Mouse (Mus musculus) c-Kit-negative CD71-positive TER-119-positive erythroid progenitor cells, embryonic 14.5 days (primary cell): ENCODE data around the gene Commd1.

Experiments used
- DNase-seq: peaks from one replicate; pipeline ENCODE4 v3.0.0-alpha.2; 2013; ENCODE audit warnings: low read depth, low spot score

Gene Commd1

DNA sequence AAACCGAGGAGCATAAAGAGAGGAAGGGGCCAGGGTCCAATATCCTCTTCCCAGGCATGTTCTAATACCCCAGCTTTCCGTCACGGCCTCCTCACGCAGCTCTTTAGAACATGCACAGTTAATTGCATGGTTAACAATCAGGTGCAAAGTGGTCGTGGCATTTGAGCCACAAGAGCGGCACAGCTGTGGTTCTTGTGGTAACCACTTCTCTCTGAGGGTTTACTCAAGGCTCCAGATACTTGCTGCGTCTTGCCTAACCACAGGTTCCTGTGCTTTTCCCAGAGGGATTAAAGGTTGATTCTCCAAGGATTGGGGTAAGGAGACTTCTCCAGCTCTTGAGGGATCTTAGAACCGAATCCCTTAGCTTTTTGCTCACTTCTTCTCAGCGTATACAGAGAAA lies 90.9 kb downstream of the Commd1 start:
- no peak for DNase-seq

DNA sequence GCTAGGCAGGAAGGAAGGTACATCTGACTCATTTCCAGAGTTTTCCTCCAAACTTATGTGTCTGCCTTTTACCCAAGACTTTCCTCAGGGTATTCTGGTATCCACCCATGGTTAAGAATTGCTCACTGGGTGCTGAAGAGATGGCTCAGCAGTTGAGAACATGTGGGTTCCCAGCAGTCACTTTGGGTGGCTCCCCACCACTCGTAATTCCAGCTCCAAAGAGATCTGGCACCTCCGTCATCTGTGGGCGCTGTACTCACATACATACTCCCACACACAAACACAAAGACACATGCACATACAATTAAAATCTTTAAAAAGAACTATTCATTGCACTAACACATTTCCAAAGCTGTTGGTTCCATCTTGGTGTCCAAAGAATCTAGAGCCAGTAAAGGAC lies 93.0 kb downstream of the Commd1 start:
- DNase-seq, result no peak

DNA sequence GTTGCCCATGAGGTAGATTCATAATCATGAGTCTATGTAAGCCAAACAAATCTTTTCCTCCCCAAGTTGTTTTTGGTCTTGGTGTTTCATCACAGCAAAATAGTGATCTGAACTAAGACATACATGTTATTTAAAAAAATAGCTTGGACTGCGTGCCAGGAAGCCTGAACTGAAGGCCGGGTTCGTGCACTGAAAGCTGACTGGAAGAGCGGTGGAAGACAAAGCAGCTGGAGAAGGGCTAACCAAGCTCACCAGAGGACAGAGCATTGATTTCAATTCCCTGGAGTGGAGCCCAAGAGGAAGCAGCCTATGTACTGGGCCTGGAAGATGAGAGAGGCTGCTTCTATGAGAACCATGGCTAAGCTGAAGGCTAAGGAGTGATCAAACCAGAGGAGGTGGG lies 95.2 kb downstream of the Commd1 start:
- DNase-seq, result no peak

DNA sequence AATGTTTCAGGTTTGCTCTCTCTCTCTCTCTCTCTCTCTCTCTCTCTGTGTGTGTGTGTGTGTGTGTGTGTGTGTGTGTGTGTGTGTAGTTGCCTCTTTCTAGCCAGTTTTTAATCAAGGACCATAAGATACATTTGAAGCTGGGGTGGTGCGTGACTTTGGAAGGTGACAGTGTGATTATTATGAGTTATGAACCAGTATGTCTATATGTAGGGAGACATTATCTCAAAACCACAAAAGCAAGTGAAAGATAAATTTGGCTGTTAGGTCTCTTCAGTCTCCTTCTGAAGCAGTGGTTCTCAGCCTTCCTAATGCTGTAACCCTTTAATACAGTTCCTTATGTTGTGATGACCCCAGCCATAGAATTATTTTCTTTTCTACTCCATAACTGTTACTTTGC lies 96.8 kb downstream of the Commd1 start:
- no peak for DNase-seq

DNA sequence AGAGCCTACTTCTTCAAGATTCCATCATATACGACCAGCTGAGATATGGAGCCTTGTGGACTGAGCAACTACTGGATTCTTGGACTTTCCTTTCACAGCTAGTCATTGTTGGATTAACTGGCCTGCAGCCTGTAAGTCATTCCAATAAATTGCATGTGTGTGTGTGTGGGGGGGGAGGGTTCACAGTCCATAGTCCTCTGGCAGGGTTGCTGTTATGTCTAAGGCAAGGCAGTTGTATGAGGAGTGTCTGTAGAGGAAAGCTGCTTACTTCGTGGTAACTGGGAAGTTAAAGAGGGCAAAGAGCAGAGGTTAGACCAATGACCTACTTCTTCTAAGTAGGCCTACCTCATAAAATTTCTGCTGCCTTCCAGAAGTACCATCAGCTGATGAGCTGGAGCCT lies 98.5 kb downstream of the Commd1 start:
- DNase-seq, result no peak

DNA sequence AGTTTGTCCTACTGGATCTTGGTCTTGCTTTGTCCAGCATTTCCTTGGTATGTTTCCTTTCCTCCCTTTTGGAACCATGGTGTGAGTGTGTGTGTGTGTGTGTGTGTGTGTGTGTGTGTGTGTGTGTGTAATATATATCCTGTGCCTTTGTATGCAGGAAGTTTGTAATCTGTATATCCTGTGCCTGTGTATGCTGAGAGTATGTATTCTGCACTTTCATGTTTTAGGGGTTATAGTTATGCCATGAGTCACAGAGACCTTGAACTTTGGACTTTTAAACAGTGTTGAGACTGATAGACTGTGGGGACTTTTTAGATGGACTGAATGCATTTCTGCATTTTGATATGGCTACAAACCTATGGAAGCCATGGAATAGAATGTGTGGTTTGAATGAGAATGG lies 99.3 kb downstream of the Commd1 start:
- DNase-seq, result no peak

DNA sequence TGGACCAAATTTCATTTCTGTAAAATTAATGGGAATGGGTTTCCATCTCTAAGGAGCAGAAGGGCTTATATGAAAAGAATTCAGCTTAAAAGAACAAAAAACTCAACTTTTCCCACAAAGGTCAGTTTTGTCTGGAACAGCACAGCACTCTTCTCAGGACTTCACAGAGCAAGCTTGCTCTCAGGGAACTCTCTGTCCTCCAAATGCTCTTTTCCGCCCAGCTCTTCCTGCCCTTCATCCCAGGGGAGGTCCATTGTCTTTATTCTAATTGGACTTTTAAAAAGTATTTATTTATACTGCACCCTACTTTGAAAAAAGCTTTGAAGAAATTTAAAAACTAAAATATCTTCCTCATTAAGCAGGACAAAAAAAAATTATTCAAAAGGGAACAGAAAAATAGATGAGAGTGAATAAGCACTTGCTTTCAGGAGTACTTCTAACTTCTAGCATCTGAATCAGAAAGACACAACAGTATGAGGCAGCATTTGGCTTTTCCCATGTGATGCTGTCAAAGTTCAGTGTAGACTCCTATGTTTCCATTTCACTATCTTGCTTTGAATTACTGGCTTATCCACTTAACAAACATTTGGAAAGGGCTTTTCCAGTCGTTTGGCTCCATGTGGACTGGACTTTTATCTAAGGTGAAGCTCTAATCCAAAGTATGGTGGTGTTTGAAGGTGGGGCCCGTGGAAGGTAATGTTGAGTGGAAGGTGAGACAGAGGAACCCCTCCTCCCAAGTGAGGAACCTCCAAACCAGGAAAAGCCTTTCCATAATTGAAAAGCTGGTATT lies 101.6 kb downstream of the Commd1 start:
- DNase-seq, result no peak

DNA sequence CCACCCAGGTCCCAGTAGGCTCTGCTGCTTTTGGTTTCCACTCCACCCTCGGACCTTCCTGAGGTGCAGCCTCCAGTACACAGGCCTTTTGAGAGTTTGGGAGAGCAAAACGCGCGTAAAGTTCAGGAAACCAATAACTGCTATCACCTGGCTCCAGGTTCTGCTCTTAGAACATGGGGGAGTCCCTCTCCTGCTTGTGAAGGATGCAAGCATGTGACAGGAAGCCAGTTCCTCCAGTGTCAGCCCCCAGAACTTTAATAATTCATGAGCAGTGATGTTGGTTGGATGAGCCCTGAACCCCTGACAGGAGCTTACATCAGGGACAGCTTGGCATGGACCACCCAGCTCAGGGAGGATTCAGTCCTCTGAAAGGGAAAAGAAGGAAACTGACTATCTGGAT lies 102.5 kb downstream of the Commd1 start:
- no peak for DNase-seq

DNA sequence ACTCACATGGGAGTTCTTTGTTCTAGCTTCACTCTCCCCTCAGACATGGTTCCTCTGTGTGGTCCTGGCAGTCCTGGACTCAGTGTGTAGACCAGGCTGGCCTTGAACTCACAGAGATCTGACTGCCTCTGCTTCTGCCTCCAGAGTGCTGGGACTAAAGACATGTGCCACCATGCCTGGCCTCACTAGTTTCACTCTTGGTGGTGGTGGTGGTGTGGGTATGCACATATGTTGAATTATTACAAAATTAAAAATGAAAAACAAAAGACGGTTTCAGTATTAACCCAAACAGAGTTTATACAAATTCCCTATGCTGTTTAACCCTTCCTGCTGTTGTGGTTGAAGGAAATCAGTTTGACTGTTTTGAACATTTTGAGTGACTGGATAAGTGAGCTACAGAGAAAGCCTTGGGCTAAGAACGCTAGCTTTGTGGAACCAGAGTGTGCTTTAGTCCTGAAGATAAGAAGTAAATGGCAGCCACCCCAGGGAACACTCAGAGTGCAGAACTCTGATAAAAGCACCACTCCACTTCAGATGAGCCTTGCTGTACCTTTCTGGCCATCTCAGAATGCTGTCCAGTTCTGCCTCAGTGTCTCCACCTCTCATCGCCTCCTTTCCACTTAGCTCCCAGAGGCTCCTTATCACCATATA lies 105.4 kb downstream of the Commd1 start:
- DNase-seq, result no peak

DNA sequence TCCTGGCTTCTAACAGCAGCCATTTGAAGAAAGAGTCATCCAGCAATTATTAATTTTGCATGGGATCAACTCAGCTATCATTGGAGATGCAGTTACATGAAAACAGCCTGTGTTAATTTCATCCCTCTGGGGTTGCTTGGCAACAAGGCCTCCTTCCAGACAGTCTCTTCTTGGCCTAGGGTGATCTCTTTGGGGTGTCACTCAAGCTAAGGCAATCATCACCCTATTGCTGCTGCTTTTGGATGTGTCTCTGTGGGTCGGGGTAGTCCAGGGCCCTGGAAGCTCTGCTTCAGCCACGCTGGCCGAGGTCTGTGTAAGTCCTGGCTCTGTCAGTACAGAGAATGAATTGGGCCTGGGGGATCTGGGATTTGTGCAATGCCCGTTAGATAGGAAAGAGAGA lies 106.9 kb downstream of the Commd1 start:
- no peak for DNase-seq

DNA sequence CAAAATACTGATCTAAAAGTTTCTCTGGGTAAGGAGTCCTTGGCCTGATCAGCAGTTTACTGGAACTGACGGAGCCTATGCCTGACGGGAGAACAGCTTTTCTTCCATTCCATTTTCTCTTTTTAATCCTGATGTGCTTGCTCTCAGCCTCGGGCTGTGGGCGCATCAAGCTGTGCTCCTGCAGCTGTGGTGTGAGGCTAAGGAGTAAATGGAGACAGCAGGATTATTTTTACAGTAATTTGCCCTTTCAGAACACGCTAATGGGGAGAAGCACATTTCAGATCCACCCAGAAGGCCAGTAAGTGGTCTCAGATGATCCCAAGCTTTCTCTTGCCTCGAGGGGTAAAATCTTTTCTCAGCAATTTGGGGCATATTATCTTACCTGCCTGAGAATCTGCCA lies 107.4 kb downstream of the Commd1 start:
- DNase-seq, result no peak

DNA sequence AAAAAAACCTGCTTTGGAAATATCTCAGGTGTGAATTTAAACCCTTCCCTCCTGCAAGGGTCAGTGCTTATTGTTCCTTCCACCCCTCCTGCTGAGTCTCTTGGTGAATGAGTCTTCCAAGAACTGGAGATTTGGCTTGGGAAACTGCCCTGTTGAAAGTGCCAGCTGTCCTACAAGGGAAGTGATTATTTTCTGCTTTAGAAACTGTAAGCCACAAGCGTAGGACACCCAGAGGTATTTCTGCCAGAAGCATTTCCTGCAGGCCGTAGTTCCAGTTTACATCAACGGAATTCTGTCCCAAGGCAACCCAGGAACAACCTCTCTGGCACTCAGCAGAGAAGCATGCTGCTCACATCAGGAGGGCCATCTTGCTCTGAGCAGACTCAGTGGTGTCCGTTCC lies 108.8 kb downstream of the Commd1 start:
- DNase-seq, result no peak

DNA sequence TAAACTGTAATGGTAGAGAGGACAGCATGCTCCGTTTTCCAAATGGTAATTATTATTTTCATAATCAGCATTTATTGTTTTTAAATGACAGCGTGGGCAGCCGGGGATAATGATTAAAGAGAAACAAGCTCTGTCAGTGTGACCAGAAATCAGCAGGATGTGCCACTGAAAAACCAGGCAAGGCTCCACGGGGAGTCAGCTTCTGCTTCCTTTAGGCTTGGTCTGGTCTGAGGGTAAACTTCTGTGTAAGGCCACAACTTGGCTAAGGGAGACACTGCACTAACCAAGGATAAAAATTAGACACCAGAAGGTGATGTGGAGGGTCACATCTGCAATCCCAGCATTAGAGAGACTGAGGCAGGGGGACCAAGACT lies 109.9 kb downstream of the Commd1 start:
- no peak for DNase-seq

DNA sequence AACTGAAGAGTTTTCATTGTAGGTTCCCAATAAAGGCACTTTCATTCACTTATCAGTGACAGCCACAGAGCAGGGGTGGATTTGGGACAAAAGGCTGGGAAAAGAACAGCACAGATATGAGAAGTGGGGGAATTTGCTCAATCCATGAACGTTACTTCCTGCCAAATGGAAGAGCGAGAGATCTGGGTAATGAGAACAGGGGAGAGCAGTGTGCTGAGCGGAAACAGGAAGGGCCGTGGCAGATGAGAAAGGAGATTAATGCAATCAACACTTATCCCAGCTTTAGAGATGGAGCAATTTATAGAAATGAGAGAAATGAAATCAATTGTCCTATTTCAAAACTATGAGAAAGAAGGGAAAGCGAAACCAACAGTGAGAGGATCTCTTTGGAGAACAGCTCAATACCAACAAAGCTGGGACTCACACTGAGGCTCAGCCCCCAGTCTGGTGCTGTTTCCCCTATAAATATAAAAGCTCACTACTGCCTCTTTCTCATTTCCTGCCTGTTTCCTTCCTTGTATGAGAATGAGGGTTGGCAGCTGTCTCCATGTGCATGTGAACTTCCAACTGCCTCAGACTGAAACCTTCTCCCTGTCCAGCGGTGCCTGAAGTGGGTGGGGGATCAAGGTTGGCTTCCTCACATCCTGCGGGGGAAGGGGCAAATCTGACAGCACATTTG lies 110.4 kb downstream of the Commd1 start:
- no peak for DNase-seq

DNA sequence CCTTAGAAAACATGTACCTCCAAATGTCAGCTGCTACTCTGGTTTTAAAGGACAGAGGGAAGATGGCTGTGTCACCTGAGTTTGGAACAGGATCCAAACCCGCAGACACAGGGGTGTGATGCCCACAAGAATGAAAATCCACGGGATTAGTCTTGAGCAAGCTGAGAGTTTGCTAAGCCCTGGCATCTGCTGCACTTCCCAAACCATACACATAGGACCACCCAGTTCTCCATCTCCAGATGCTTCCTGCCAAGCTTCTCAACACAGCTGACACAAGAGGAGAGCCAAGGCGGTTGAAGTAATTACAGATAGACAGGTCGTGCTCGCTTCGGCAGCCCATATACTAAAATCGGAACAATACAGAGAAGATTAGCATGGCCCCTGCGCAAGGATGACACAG lies 113.6 kb downstream of the Commd1 start:
- no peak for DNase-seq

DNA sequence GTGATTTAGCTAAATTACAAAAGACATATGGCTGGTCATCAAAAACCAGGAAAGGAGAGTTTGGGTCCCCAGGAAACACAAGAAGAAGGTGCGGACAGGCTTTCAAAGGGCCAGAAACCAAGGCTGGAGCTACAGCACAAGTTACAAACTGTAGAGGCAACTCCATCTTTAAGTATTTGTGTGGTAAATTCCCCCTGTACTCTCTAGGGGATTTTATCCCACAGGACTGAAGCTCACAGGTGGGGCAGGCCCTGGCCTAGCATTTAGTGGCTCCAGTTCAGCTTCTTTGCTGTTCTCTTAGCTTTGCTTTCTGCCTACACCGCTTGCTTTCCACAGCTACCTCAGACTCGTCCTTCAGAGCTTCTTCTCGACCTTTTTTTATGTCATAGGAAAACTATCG lies 114.5 kb downstream of the Commd1 start:
- DNase-seq, result no peak

DNA sequence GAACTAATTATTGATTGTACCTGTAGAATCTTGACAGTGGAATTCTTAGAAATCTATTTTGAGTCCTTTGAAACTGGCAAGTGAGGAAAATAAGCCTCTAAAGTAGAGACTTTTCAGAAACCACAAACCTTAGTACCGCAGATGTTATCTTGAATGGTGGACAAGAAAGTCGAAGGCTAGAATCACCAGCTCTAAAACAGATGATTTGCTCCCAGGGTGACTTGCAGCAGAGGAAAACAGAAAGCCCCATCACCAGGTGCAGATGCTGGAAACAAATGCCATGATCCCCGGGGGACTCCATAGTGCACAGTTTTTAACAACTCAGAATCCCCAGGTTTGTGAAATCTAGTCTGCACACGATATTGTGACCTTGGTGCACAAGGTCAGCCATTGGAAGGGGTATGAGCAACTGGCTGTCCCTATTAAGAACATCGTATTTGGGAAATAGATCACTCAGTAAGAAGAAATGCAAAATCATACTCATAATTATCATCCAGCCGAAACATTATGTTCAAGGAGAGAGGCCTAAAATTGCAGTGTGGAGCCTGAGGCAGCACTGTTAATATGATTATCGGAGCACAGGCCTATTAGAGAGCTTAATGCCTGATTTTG lies 116.4 kb downstream of the Commd1 start:
- DNase-seq, result no peak

DNA sequence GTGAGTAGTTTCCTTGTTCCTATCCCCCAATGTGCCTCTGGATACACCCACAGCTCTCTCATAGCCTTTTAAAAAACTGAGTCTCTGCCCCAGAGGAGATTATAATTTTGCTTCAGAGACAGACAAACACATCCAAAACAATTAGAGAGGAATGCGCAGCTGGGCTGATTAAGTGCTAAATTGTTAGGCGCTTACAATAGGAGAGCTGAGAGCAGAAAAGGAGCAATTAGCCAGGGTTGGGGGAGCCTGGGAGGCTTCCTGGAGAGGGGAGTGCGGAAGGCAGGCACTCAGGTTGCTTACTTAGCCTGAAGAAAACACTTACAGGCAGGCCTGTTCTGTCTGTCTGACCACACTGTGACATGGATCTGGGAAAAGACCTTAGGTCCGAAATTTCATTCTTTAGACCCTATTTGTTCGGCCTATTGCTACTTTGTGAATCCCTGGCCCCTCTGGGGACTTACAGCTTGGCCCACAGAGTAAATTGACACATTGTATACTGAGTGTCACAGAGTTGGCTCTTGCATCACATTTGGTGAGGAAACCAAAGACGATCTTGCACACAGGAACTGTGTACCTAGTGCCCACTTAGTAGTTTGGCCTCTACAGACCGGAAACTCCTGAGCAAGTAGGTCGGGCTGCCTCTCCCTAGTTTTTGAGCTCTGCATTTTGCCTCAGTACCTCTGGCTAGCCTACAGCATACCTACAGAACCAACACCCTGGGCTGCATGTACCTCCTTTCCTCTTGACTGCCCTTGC lies 117.7 kb downstream of the Commd1 start:
- DNase-seq, result no peak

DNA sequence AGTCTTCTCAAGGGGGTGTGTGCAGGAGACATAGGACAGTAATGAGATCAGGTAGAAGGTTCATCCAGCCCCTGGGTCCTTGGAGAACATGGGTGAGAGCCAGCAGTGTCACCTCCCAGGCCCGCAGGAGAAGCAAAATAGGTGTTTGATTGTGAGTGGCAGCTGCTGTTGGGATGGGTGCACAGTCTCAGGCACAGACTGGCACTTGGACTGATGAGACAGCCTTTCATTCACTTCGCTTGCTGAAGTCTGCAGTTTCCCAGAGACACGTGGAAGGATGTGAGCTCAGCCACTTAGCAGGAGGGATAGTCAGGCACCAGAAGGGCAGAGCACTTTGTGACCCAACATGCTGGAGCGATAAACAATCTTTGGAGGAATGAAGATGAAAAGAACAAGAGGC lies 118.6 kb downstream of the Commd1 start:
- DNase-seq, result no peak

DNA sequence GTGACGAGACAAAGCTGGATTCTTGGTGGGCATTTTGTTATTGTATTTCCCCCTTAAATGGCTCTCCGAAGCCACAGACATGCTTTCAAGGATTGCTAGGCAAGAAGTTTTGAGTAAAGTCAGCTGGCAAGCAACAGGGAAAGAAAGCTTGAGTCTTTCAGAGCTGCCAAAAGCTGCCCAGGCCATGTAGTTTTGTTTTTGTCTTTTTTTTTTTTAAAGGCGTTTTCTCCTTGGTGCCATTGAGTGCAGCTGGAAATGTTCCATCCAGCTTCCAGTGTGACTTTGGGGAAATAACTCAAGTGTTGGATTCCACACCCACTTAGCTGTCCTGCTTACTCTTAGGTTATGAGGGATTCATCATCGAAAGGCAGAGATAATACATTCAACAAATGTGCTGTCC lies 120.9 kb downstream of the Commd1 start:
- no peak for DNase-seq

DNA sequence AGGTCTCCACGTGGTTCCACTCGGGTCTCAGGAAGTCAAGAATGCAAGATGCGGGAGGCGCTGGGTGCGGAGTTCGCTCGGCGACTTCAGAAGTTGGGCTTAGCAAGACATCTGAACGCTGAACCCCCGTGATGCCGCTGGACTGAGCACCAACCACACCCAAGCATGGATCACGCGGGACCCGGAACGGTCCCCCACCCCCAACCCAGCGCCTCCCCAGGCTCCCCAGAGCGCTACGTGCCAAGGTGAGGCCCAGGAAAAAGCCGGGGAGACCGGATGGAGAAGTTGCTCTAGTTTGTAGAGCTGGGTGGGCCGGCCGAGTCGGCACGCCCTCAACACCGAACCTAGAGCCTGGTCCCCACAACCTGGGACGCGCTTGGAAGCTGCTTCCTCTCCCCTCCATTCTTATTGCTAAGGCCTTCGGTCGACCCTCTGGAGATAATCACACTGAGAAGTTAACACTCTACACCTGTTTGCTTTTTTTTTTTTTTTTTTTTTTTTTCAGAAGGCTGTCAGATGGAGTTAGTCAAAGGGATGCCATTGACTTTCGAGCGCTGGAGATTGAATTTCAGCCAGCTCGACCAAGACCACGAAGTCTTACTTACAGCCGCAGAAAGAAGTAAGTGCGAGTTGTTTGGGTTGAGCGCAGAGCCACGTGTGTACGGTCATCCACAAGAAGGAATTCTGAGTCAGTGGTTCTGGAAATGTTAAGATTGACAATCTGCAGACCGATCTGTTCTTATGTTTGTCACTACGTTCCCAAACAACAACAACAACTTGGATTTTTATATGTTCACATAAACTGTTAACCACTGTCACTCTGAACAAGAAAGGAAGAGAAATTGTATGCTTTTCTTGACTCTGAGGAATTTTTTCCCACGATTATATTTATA lies 121.6 kb downstream of the Commd1 start, which contains the start of gene B3gnt2:
TSS of gene B3gnt2 (minus strand) at position 627 of the 893 bp plus-strand sequence.
- no peak for DNase-seq
